Mouse (Mus musculus): ENCODE results near the gene Ppp6r1. TPM values are rescaled to one million over a fixed set of nuclear protein-coding genes. Genes with fewer than 3 reads are reported as not detected.

Ppp6r1 gene
- polyA plus RNA-seq, 1 experiment from 2014 or later: 82.6 TPM

DNA sequence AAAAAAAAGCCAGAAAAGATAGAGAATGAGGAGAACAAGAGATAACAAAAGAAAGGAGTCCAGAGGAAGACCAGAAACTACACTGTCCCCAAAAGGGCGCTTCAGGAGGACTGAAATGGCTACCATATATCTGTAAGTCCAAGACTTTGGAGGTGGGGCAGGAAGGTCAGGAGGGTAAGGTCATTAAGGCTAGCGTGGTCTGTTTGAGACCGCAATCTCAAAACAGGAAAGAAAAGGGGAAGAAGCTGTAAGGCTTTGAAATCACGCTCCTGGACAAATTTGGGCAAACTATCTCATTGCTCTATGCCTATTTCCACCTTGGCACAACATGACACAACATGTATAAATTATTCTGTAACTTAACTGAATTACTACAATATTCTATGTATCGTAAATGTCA is 24.5 kb upstream of the Ppp6r1 start:
- ChIA-PET CTCF (interaction anchor here (1.4 to 1.9 kb wide), 2 partner anchors 10 to 22 kb away, joined by 3 to 7 read pairs; no protein-coding TSS in a partner anchor), POLR2A (no interaction called here)
- no peak for TF ChIP-seq CTCF (IDR thresholded peaks at IDR 0.05)
- in situ Hi-C loops (cut with MboI; ENCODE audit: low pct_unique_long_range_greater_than_20kb): no loop called here
- H3K27me3 ChIP-seq: no peaks in the 10 kb centered on the region
- no peak for DNase-seq (ENCODE audit: low read depth, low spot score)
- ATAC-seq: no peak

DNA sequence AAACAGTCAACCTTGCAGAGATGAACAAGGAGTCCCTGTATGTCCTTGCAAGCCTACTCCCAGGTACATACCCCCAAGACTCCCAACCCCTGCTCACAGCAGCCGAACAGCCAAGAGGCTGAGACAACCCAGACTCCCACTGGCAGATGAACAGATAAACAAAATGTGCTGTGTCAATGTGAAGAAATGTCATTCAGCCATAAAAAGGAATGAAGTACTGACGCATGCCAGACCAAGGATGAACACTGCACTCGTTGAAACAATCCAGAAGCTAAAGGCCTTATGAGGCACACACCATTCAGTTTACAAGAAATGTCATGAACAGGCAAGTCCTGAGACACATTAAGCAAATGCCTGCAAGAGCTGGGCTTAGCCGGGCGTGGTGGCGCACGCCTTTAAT is 16.4 kb upstream of the Ppp6r1 start:
- CTCF ChIA-PET: no interaction called here
- in situ Hi-C loops (cut with MboI; ENCODE audit: low pct_unique_long_range_greater_than_20kb): no loop called here
- no peaks in the 10 kb centered on the region for H3K27me3 ChIP-seq
- ATAC-seq: no peak
- no peak for DNase-seq (ENCODE audit: low read depth, low spot score)
- POLR2A ChIA-PET: no interaction called here
- no peak for TF ChIP-seq CTCF (IDR thresholded peaks at IDR 0.05)

DNA sequence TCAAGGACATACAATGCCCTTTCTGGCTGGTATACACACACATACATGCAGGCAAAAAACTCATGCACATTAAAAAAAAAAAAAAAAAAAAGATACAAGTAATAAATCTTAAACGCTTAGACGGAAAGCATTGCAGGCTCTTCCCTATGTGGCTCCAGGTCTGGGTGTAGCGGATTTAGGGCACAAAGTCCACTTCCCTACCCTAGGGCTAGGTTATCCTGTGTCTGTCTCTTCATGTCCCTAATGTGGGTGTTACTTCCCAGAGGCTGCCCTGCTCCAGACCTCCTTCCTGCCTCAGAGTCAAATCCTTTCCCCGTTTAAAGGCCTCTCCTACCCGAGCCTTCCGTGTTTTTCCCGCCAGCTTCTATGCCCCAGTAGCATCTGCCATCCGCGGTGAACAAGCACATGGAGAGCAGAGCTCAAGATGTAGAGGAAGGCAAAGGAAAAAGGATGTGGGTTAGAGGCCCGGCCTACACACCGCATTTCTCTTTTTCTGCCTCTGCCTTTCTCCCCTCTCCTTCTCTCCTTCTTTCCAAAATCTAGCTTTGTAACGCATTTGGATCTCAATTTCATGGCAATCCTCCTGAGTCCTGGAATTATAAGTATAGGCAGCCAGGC is 15.4 kb upstream of the Ppp6r1 start:
- no peak for ATAC-seq
- TF ChIP-seq CTCF (IDR thresholded peaks at IDR 0.05): no peak
- DNase-seq (ENCODE audit: low read depth, low spot score): no peak
- in situ Hi-C loops (cut with MboI; ENCODE audit: low pct_unique_long_range_greater_than_20kb): no loop called here
- no peaks in the 10 kb centered on the region for H3K27me3 ChIP-seq
- ChIA-PET CTCF (interaction anchor here (2.0 kb wide), 1 partner anchor 10 kb away, joined by 7 read pairs; the partner anchor contains the start of gene Hspbp1), POLR2A (no interaction called here)

DNA sequence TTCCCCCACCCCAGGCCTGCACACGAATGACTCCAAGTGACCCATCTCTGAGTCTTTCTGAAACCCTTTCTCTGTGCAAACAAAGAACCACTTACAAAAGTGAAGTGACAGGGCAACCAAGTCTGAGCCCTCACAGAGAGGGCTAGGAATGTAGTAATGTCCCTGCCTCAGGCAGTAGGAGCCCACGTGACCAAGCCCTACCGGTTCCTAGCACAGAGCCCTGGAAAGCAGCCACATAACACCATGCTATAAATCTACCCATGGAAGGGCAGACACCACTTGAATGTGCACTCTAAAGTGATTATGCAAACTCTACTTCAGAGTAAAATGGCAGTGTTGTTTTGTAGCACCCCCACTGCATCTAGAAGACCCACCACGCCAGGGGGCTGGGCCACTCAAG is 13.1 kb upstream of the Ppp6r1 start:
- CTCF ChIA-PET: no interaction called here
- H3K27me3 ChIP-seq: no peaks in the 10 kb centered on the region

DNA sequence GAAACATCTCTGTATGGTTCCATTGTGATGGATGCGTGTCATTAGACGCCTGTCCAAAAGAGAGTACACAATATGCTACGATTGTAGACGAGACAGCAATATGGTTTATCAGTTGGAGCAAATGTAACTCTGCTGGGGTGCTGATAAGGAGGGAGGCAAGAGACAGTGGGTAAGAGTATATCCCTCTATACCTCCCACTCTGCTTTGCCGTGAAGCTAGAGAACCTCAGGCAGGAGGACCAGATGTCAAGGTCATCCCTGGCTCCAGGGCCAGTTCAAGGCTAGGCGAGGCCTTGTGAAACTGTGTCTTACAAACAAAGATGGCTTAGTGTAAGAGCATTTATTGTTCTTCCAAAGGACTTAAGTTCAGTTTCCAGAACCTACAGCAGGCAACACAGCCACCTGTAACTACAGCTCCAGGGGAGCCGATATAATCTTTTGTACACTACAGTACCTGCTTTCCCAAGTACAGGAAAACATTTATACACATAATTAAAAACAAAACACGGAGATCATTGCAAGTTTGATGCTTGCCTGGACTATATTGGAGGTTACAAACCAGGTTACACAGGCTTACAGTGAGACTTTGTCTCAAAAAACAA is 11.9 kb upstream of the Ppp6r1 start:
- H3K27me3 ChIP-seq: no peaks in the 10 kb centered on the region
- in situ Hi-C loops (cut with MboI; ENCODE audit: low pct_unique_long_range_greater_than_20kb): no loop called here
- CTCF ChIA-PET: no interaction called here
- DNase-seq (ENCODE audit: low read depth, low spot score): no peak
- POLR2A ChIA-PET: interaction anchor here (0.6 kb wide), 1 partner anchor 8 kb away, joined by 3 read pairs; no protein-coding TSS in a partner anchor
- TF ChIP-seq CTCF (IDR thresholded peaks at IDR 0.05): no peak
- no peak for ATAC-seq

More for the DNA sequence above, 13.1 kb upstream of the Ppp6r1 start:
- ATAC-seq: no peak
- DNase-seq (ENCODE audit: low read depth, low spot score): no peak
- POLR2A ChIA-PET: no interaction called here
- TF ChIP-seq CTCF (IDR thresholded peaks at IDR 0.05): no peak
- in situ Hi-C loops (cut with MboI; ENCODE audit: low pct_unique_long_range_greater_than_20kb): no loop called here

DNA sequence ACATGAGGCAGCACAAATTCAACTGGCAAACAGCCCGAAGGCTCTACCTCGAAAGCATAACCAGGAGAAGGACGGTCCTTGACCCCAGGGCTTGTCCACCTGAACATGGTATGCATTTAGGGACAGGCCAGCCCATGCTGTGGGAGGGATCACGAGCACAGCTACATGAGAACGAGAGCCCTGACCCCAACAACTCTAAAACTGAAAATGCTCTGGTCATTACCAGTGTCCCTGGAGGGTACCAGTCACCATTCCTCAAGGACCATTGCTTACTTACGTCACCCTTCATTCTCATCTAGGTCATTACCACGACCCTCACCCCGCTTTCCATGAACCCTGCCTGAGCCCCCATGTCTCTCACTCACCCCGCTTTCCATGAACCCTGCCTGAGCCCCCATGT is 10.3 kb upstream of the Ppp6r1 start:
- ChIA-PET CTCF (no interaction called here), POLR2A (no interaction called here)
- ATAC-seq (no peak), DNase-seq (ENCODE audit: low read depth, low spot score) (no peak)
- TF ChIP-seq CTCF (IDR thresholded peaks at IDR 0.05): no peak
- in situ Hi-C loops (cut with MboI; ENCODE audit: low pct_unique_long_range_greater_than_20kb): no loop called here
- H3K27me3 ChIP-seq: no peaks in the 10 kb centered on the region

DNA sequence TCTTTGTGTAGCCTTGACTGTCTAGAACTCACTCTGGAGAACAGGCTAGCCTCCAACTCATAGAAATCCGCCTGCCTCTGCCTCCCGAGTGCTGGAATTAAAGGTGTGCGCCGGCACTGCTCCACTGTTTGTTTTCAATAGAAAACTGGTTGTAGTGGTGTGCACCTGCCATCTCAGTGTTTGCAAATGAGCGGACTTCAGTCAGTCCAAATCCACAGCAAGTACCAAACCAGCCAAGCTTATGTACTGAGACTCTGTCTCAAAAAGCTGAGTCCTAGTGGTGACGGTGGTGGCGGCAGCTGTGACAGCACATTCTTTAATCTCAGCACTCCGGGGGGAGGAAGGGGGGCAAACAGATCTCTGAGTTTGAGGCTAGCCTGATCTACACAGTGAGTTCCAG is 9.7 kb upstream of the Ppp6r1 start:
- in situ Hi-C loops (cut with MboI; ENCODE audit: low pct_unique_long_range_greater_than_20kb): no loop called here
- H3K27me3 ChIP-seq: no peaks in the 10 kb centered on the region
- ATAC-seq: no peak
- ChIA-PET CTCF (no interaction called here), POLR2A (interaction anchor here (1.7 kb wide), 1 partner anchor 128 kb away, joined by 4 read pairs; no protein-coding TSS in a partner anchor)
- no peak for DNase-seq (ENCODE audit: low read depth, low spot score)
- no peak for TF ChIP-seq CTCF (IDR thresholded peaks at IDR 0.05)

DNA sequence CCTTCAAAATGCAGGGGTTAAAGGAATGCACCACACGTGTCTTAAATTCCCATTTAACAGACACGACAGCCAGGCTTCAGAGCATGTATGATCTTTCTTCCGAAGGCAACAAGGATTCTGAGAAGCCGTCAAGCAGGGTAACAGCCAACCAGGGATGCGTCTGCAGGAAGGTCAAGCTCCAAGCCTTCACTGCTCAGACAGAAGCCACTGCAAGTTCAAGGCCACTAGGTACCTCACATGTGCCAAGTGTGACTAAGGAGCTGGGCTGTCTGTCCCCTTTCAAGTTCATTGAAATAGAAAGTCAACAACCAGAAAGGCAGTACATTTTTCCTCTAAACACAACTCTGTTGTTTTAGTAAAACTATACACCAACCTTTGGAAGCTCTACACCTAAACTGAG is 8.1 kb upstream of the Ppp6r1 start:
- DNase-seq (ENCODE audit: low read depth, low spot score) (no peak), ATAC-seq (no peak)
- ChIA-PET CTCF (no interaction called here), POLR2A (interaction anchor here (0.6 to 1.7 kb wide), 2 partner anchors 129 to 157 kb away, joined by 4 read pairs; no protein-coding TSS in a partner anchor)
- no peaks in the 10 kb centered on the region for H3K27me3 ChIP-seq
- in situ Hi-C loops (cut with MboI; ENCODE audit: low pct_unique_long_range_greater_than_20kb): no loop called here
- TF ChIP-seq CTCF (IDR thresholded peaks at IDR 0.05): no peak

DNA sequence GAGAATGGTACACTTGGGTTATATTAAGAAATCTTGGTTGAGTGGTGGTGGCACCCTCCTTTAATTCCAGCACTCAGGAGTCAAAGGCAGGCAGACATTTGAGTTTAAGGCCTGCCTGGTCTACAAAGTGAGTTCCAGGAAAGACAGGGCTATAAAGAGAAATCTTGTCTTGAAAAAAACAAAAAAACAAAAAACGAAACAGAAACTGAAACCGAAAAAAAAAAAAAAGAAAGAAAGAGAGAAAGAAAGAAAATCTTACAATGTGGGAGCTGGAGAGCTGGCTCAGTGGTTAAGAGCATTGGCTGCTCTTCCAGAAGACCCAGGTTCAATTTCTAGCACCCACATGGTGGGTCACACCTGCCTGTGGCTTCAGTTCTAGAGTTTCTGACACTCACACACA is 4.9 kb upstream of the Ppp6r1 start:
- ChIA-PET POLR2A (no interaction called here), CTCF (no interaction called here)
- TF ChIP-seq CTCF (IDR thresholded peaks at IDR 0.05): no peak
- in situ Hi-C loops (cut with MboI; ENCODE audit: low pct_unique_long_range_greater_than_20kb): no loop called here
- ATAC-seq (no peak), DNase-seq (ENCODE audit: low read depth, low spot score) (no peak)
- no peaks in the 10 kb centered on the region for H3K27me3 ChIP-seq

DNA sequence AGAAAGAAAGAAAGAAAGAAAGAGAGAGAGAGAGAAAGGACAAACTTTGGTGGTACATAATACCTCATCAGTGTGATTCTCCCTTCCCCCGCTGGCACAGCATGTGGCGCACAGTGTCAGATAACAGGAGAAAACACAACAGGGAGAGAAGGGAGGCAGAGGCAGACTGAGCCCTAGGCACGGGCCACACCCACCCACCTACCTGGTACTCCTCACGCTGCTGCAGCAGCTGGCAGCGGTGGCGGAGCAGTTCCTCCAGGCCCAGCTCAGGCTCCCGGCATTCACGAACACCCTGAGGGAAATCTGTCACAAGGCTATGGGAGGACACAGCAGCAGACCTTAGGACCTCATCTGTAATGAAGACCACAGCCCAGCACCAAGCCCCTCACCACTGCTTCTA is 4.4 kb upstream of the Ppp6r1 start:
- ATAC-seq: no peak
- in situ Hi-C loops (cut with MboI; ENCODE audit: low pct_unique_long_range_greater_than_20kb): no loop called here
- no peak for DNase-seq (ENCODE audit: low read depth, low spot score)
- ChIA-PET POLR2A (interaction anchor here (0.7 kb wide), 2 partner anchors 8 to 113 kb away, joined by 3 read pairs; no protein-coding TSS in a partner anchor), CTCF (no interaction called here)
- no peaks in the 10 kb centered on the region for H3K27me3 ChIP-seq
- no peak for TF ChIP-seq CTCF (IDR thresholded peaks at IDR 0.05)

DNA sequence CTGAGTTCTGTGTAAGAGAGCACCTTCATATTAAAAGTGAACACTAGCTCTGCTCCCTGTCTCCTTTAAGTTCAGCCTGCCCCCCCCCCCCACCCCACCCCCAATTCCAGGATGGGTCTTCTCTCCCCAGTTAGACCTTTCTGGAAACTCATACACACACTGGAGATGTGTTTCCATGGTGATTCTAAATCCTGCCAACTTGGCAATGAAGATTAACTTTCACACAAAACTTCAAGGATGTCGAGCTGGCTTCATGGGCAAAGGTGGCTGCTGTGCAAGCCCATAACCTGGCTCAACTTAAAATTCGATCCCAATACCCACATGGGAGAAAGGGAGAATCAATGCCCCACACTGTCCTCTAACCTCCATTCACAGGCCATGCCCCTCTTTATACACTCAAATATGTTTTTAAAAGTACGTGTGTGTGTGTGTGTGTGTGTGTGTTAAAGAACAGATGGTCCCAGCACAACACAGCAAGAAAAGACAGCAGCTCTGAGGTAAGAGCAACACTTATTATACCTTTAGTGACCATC is 1.2 kb upstream of the Ppp6r1 start:
- in situ Hi-C loops (cut with MboI; ENCODE audit: low pct_unique_long_range_greater_than_20kb): no loop called here
- no peak for ATAC-seq
- H3K27me3 ChIP-seq: no peaks in the 10 kb centered on the region
- ChIA-PET CTCF (interaction anchor here (1.3 kb wide), 1 partner anchor 12 kb away, joined by 3 read pairs; no protein-coding TSS in a partner anchor), POLR2A (no interaction called here)
- DNase-seq (ENCODE audit: low read depth, low spot score): no peak
- TF ChIP-seq CTCF (IDR thresholded peaks at IDR 0.05): no peak
